Mouse (Mus musculus) ES-E14 (cell line): Measurements from ENCODE around the gene Fam217a. TPM values are rescaled to one million over a fixed set of nuclear protein-coding genes. Genes with fewer than 3 reads are reported as not detected.

Experiments used
- DNase-seq: peaks from one replicate; pipeline ENCODE4 v3.0.0-alpha.2; 2013; ENCODE audit warnings: low read depth, low spot score
- H3K27ac ChIP-seq: 2 replicates; pipeline ENCODE4 v1.5.1; 2012; ENCODE audit warnings: low read depth, mild to moderate bottlenecking, low read length, moderate library complexity, mixed read lengths; ENCODE audit not compliant: poor library complexity, insufficient read depth, severe bottlenecking
- H3K36me3 ChIP-seq: 2 replicates; pipeline ENCODE4 v1.6.1; 2012; ENCODE audit warnings: mild to moderate bottlenecking, low read length, moderate library complexity, mixed read lengths; ENCODE audit not compliant: control insufficient read depth, poor library complexity, insufficient read depth, severe bottlenecking
- H3K4me1 ChIP-seq, 2 experiments: fragments of 150-350 bp in 1 of 2; sonication (generic) in 1 of 2; 2 replicates each; pipeline ENCODE4 v1.6.1; 2012; ENCODE audit warnings: low read length in 2 of 2, mild to moderate bottlenecking in 1 of 2, mixed read lengths in 1 of 2; ENCODE audit not compliant: control insufficient read depth in 2 of 2, insufficient read depth in 2 of 2, poor library complexity in 1 of 2
- H3K4me3 ChIP-seq, 2 experiments: fragments of 150-350 bp in 1 of 2; sonication (generic) in 1 of 2; 2 replicates each; pipeline ENCODE4 v1.5.1; 2012; ENCODE audit warnings: low read length in 2 of 2, low read depth in 1 of 2, mild to moderate bottlenecking in 1 of 2, mixed read lengths in 1 of 2; ENCODE audit not compliant: insufficient read depth in 1 of 2, poor library complexity in 1 of 2, severe bottlenecking in 1 of 2
- H3K9ac ChIP-seq: 2 replicates; pipeline ENCODE4 v1.6.1; 2012; ENCODE audit warnings: low read depth, mild to moderate bottlenecking, low read length, mixed read lengths; ENCODE audit not compliant: poor library complexity, insufficient read depth, severe bottlenecking
- H3K9me3 ChIP-seq: fragments of 150-350 bp; sonication (generic); 2 replicates; pipeline ENCODE4 v1.6.1; 2012; ENCODE audit warnings: low read depth, mild to moderate bottlenecking, low read length; ENCODE audit not compliant: control insufficient read depth, insufficient read depth
- CHD2 ChIP-seq: IDR thresholded peaks from 2 replicates; pipeline ENCODE4 v1.6.1; 2014; ENCODE audit warnings: mild to moderate bottlenecking, low read depth, low read length, inconsistent platforms
- HCFC1 ChIP-seq: IDR thresholded peaks from 2 replicates; pipeline ENCODE4 v1.6.1; 2012; ENCODE audit warnings: low read length, inconsistent platforms, borderline replicate concordance; ENCODE audit not compliant: insufficient read depth
- MAFK ChIP-seq: IDR thresholded peaks from 2 replicates; pipeline ENCODE4 v1.6.1; 2014; ENCODE audit warnings: mild to moderate bottlenecking, low read depth, low read length, inconsistent platforms; ENCODE audit not compliant: insufficient read depth
- ZC3H11A ChIP-seq: IDR thresholded peaks from 2 replicates; pipeline ENCODE4 v1.6.1; 2012; ENCODE audit warnings: low read depth, mild to moderate bottlenecking, inconsistent platforms, low read length, borderline replicate concordance
- ZNF384 ChIP-seq: IDR thresholded peaks from 2 replicates; pipeline ENCODE4 v1.6.1; 2012; ENCODE audit warnings: low read depth, low read length, inconsistent platforms
- in situ Hi-C, 2 experiments: fragments of 600-800 bp; cut with MboI; formaldehyde crosslinking; loops; one replicate each; pipeline ENCODE4 v1.15.1; 2025; ENCODE audit warnings: low sequenced_read_pairs in 2 of 2, inconsistent platforms in 1 of 2; ENCODE audit not compliant: unreplicated experiment in 2 of 2
- total RNA-seq: library from RNA; depleted of rRNA; stranded (reverse); fragments of 300-350 nt; gene quantifications from 2 replicates; pipeline ENCODE4 v1.2.3, GENCODE M21; 2012

The Fam217a gene
- total RNA-seq, 1 experiment: 0.18 TPM

- H3K4me3 ChIP-seq: peak overlapping the region in 1 of 2 experiments; percentile 21; a peak in 1 of 4 replicates
Observed at GRCm38 (mm10) chr13:34916520-34917167, 7.5 kb downstream of the Fam217a start.

GRCm38 (mm10) chr13:34914614-34915013, 9.5 kb downstream of the Fam217a start:
- no peak overlapping the region for H3K4me3 ChIP-seq
- TF ChIP-seq HCFC1 (no peak), ZNF384 (no peak), CHD2 (no peak), ZC3H11A (no peak), MAFK (no peak)
- no peaks in the 10 kb centered on the region for H3K9me3 ChIP-seq
- DNase-seq: no peak
- no peak overlapping the region for H3K9ac ChIP-seq
- no peaks in the 10 kb centered on the region for H3K4me1 ChIP-seq
- H3K36me3 ChIP-seq: no peaks in the 10 kb centered on the region
- H3K27ac ChIP-seq: no peak overlapping the region
- in situ Hi-C loops: no loop called here

More at GRCm38 (mm10) chr13:34916520-34917167, 7.5 kb downstream of the Fam217a start:
- Histone ChIP-seq H3K4me1 (peaks cover 0 to under 1% of the 10 kb centered on the region in 2 experiments; a peak in 2 of 4 replicates), H3K9ac (0 out of 2 replicates have a peak overlapping the region, but pooled peaks have one; percentile 6), H3K36me3 (no peaks in the 10 kb centered on the region), H3K27ac (no peak overlapping the region), H3K9me3 (no peaks in the 10 kb centered on the region)
- in situ Hi-C loops: no loop called here
- TF ChIP-seq HCFC1 (no peak), MAFK (no peak), ZNF384 (no peak), ZC3H11A (no peak), CHD2 (no peak)
- DNase-seq: no peak

- TF ChIP-seq ZNF384 (no peak), ZC3H11A (no peak), HCFC1 (no peak), MAFK (no peak), CHD2 (no peak)
- Histone ChIP-seq H3K27ac (no peak overlapping the region), H3K4me1 (peaks cover 0 to 3% of the 10 kb centered on the region in 2 experiments; a peak in 2 of 4 replicates), H3K36me3 (peaks cover 27% of the 10 kb centered on the region), H3K4me3 (no peak overlapping the region), H3K9ac (no peak overlapping the region), H3K9me3 (no peaks in the 10 kb centered on the region)
- in situ Hi-C loops: no loop called here
- DNase-seq: no peak
Observed at GRCm38 (mm10) chr13:34892871-34893270, 31.2 kb downstream of the Fam217a start.

GRCm38 (mm10) chr13:34876481-34876880, 47.6 kb downstream of the Fam217a start:
- Histone ChIP-seq H3K27ac (no peak overlapping the region), H3K9ac (0 out of 2 replicates have a peak overlapping the region, but pooled peaks have one; percentile 22), H3K36me3 (peaks cover 6% of the 10 kb centered on the region; the same call in 1 of the 2 replicates), H3K4me1 (0 out of 4 replicates have a peak, but pooled peaks cover 0 to 2% of the 10 kb centered on the region in 2 experiments), H3K9me3 (no peaks in the 10 kb centered on the region), H3K4me3 (peak overlapping the region; percentile 70 to 97)
- no peak for TF ChIP-seq MAFK
- no peak for TF ChIP-seq CHD2
- no peak for TF ChIP-seq ZC3H11A
- TF ChIP-seq HCFC1: no peak
- TF ChIP-seq ZNF384: no peak
- in situ Hi-C loops: no loop called here
- no peak for DNase-seq
